Mouse (Mus musculus): ENCODE measurements around the gene Auts2.

- no peak for TF ChIP-seq POLR2A (IDR thresholded peaks at IDR 0.05; ENCODE audit: low read depth, low read length)
- no peak for TF ChIP-seq CTCF (conservative IDR thresholded peaks at IDR 0.05; ENCODE audit: insufficient read depth, insufficient read length, low read depth, low read length)
Observed at GRCm38 (mm10) chr5:131517677-131518076, 1025.5 kb downstream of the Auts2 start.

Measured in kidney, adult 2 months (tissue).